Mouse (Mus musculus) heart, embryonic 13.5 days (tissue): ENCODE measurements around the gene Atp1a1. TPM values are rescaled to one million over a fixed set of nuclear protein-coding genes. Genes with fewer than 3 reads are reported as not detected.

Experiments used
- polyA plus RNA-seq: library from polyadenylated mRNA; unstranded; fragments of >200 nt; fragmentation: Nextera tagmentation; extraction: Ambion mirVana; gene quantifications from 2 replicates; pipeline ENCODE4 v1.2.1, GENCODE M21; 2015

Gene Atp1a1
- polyA plus RNA-seq, 1 experiment from 2014 or later, result 243 TPM

Other genes starting within 250 kb of the Atp1a1 start
- 40.1 and 41.9 TPM in 2 replicates for gene Igsf3, start 227.6 kb downstream of the Atp1a1 start, polyA plus RNA-seq
- 0.28 and 0.55 TPM in 2 replicates for gene Mab21l3, start 244.3 kb upstream of the Atp1a1 start, polyA plus RNA-seq